21 mouse cellular contexts compared by ENCODE assay signal in the genomic region with DNA sequence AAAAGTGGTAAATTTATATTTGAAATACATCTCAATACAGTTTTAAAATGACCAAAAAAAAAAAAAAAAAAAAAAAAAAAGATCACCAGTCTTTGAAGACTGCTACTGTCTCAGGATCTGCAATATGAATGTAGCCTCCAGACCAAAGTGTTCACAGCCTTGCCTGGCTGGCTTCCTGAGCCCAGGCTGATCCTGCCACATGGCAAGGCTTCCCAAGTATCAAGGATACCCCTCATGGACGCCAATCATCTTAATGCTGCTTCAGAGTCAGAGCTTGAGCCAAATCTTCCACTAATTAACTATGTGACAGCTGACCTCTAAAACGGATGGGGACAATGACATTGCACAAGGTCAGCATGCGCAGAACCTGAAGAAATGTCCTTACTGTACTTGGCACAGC. TPM values are rescaled to one million over a fixed set of nuclear protein-coding genes. Genes with fewer than 3 reads are reported as not detected.
A peak's percentile ranks its signal among the peaks of the same experiment; 100 is the strongest.
DNase-seq lines count a peak whose midpoint lies in the region; ATAC-seq and TF ChIP-seq lines count a peak whose summit lies in the region.
"Had no signal": no experiment of that assay in that cellular context is flagged by ENCODE, and none has a peak within 500 bp of the region (broad histone marks: within the 10 kb centered on the region; RNA-seq: fewer than 3 reads in every experiment).

No protein-coding gene starts in this region.

- no peaks in the 10 kb centered on the region for H3K27me3 ChIP-seq in hindbrain, postnatal 0 days (ENCODE audit: insufficient read depth, low read length)
- no peaks in the 10 kb centered on the region for H3K27me3 ChIP-seq in hindbrain, embryonic 11.5 days (ENCODE audit: control insufficient read depth, insufficient read depth, low read length)
- H3K27me3 ChIP-seq in megakaryocyte, embryonic 14.5 days (replicated peaks), result no peaks in the 10 kb centered on the region
- H3K27me3 ChIP-seq: embryonic facial prominence, embryonic 13.5 days; embryonic facial prominence, embryonic 15.5 days; forebrain, embryonic 12.5 days had no signal

- no peaks in the 10 kb centered on the region for H3K36me3 ChIP-seq in hindbrain, postnatal 0 days (ENCODE audit: insufficient read depth, low read length)
- H3K36me3 ChIP-seq in hindbrain, embryonic 11.5 days (ENCODE audit: control insufficient read depth, insufficient read depth, low read length), result no peaks in the 10 kb centered on the region
- H3K36me3 ChIP-seq in megakaryocyte, embryonic 14.5 days (replicated peaks; ENCODE audit: low read length), result no peaks in the 10 kb centered on the region
- H3K36me3 ChIP-seq: embryonic facial prominence, embryonic 13.5 days; embryonic facial prominence, embryonic 15.5 days; forebrain, embryonic 10.5 days; forebrain, embryonic 12.5 days had no signal

- H3K27ac ChIP-seq in hindbrain, postnatal 0 days, result no peak overlapping the region
- no peak overlapping the region for H3K27ac ChIP-seq in hindbrain, embryonic 11.5 days (ENCODE audit: low read depth, low read length)
- H3K27ac ChIP-seq: embryonic facial prominence, embryonic 13.5 days; embryonic facial prominence, embryonic 15.5 days; forebrain, embryonic 10.5 days; forebrain, embryonic 12.5 days had no signal

- TF ChIP-seq CTCF in hindbrain, postnatal 0 days (IDR thresholded peaks at IDR 0.05; ENCODE audit: low read depth), result no peak

- WGBS in hindbrain, postnatal 0 days, result 74% methylated on average over 3 of the region's 3 CpGs
- WGBS in hindbrain, embryonic 11.5 days, result 82% methylated on average over 3 of the region's 3 CpGs

- H3K4me2 ChIP-seq in hindbrain, postnatal 0 days (ENCODE audit: low read depth, low read length), result no peak overlapping the region
- no peak overlapping the region for H3K4me2 ChIP-seq in hindbrain, embryonic 11.5 days (replicated peaks; ENCODE audit: low read depth, low read length)
- H3K4me2 ChIP-seq: embryonic facial prominence, embryonic 13.5 days; embryonic facial prominence, embryonic 15.5 days; forebrain, embryonic 12.5 days had no signal

- H3K4me3 ChIP-seq in hindbrain, postnatal 0 days (ENCODE audit: low read length), result no peak overlapping the region
- no peak overlapping the region for H3K4me3 ChIP-seq in hindbrain, embryonic 11.5 days (ENCODE audit: low read depth, low read length)
- H3K4me3 ChIP-seq in megakaryocyte, embryonic 14.5 days (replicated peaks), result peak overlapping the region; percentile 16
- H3K4me3 ChIP-seq: embryonic facial prominence, embryonic 13.5 days; embryonic facial prominence, embryonic 15.5 days; erythroblast, embryonic 14.5 days; forebrain, embryonic 10.5 days; forebrain, embryonic 12.5 days had no signal

- no peak overlapping the region for H3K9ac ChIP-seq in hindbrain, postnatal 0 days (replicated peaks; ENCODE audit: low read length)
- H3K9ac ChIP-seq in hindbrain, embryonic 11.5 days (ENCODE audit: low read depth, low read length), result no peak overlapping the region
- H3K9ac ChIP-seq: embryonic facial prominence, embryonic 13.5 days; embryonic facial prominence, embryonic 15.5 days; forebrain, embryonic 12.5 days had no signal

- no peak for ATAC-seq in hindbrain, postnatal 0 days
- ATAC-seq in hindbrain, embryonic 11.5 days (ENCODE audit: low FRiP score), result no peak
- ATAC-seq in megakaryocyte, adult 5-6 weeks (ENCODE audit: poor library complexity, severe bottlenecking), result no peak
- ATAC-seq: forebrain, embryonic 14.5 days; forebrain, embryonic 16.5 days had no signal

- H3K4me1 ChIP-seq in hindbrain, postnatal 0 days (ENCODE audit: insufficient read depth, low read length), result 0 out of 2 replicates have a peak, but pooled peaks cover 4% of the 10 kb centered on the region
- no peaks in the 10 kb centered on the region for H3K4me1 ChIP-seq in hindbrain, embryonic 11.5 days (replicated peaks; ENCODE audit: control insufficient read depth, insufficient read depth, low read length)
- H3K4me1 ChIP-seq in megakaryocyte, embryonic 14.5 days, result peaks cover 78% of the 10 kb centered on the region

- H3K9me3 ChIP-seq in hindbrain, postnatal 0 days (ENCODE audit: low read length), result no peaks in the 10 kb centered on the region
- no peaks in the 10 kb centered on the region for H3K9me3 ChIP-seq in hindbrain, embryonic 11.5 days (ENCODE audit: control insufficient read depth, low read length)
- H3K9me3 ChIP-seq in megakaryocyte, embryonic 14.5 days, result no peaks in the 10 kb centered on the region
- H3K9me3 ChIP-seq: embryonic facial prominence, embryonic 13.5 days; embryonic facial prominence, embryonic 15.5 days; forebrain, embryonic 10.5 days; forebrain, embryonic 12.5 days had no signal

- peak; percentile 62 to 67 for DNase-seq in cerebellum, postnatal 14 days
- DNase-seq in cerebellum, adult 11-12 months, result no peak
- peak; percentile 30 for DNase-seq in hindbrain, postnatal 0 days (ENCODE audit: low spot score)
- DNase-seq in hindbrain, embryonic 11.5 days (ENCODE audit: low spot score), result no peak
- DNase-seq in retina, postnatal 1 day, result peak; percentile 39
- no peak for DNase-seq in retina, embryonic 14.5 days (ENCODE audit: low spot score)
- DNase-seq: adrenal gland, adult 2 months; adrenal gland, postnatal 10 days; adrenal gland, postnatal 25 days; cerebellum, adult 11 months; cerebellum, adult 9-10 months; embryo, embryonic 11 days had no signal

RNA-seq across cellular contexts. Expression of gene Chchd6, which starts 3.9 kb away (rescaled TPM):
- 102 and 105 TPM in 2 replicates for total RNA-seq in hindbrain, postnatal 0 days (2014; rRNA removed)
- 165 and 180 TPM in 2 replicates for polyA plus RNA-seq in hindbrain, postnatal 0 days (2015; fragmentation: Nextera tagmentation; extraction: Ambion mirVana)
- polyA plus RNA-seq in hindbrain, embryonic 11.5 days (2014; fragmentation: Nextera tagmentation; extraction: Ambion mirVana), result 86.2 and 91.2 TPM in 2 replicates
- 31.1 and 42.5 TPM in 2 replicates for polyA plus RNA-seq in megakaryocyte, embryonic 14.5 days (2012; ENCODE audit: insufficient read depth, low replicate concordance)
- total RNA-seq in megakaryocyte, adult 5-6 weeks (2015), result 5.9 and 7.1 TPM in 2 replicates
- 1.3 and 1.5 TPM in 2 replicates for total RNA-seq in megakaryocyte, adult 5-6 weeks (2017)

RNA-seq across cellular contexts. Expression of gene Txnrd3, which starts 52.3 kb away (rescaled TPM):
- 15.0 and 17.6 TPM in 2 replicates for total RNA-seq in hindbrain, postnatal 0 days (2014; rRNA removed)
- 17.4 and 18.8 TPM in 2 replicates for polyA plus RNA-seq in hindbrain, postnatal 0 days (2015; fragmentation: Nextera tagmentation; extraction: Ambion mirVana)
- 11.0 and 15.0 TPM in 2 replicates for polyA plus RNA-seq in hindbrain, embryonic 11.5 days (2014; fragmentation: Nextera tagmentation; extraction: Ambion mirVana)
- 1.4 TPM in 1 of 2 replicates, not detected in the other for polyA plus RNA-seq in megakaryocyte, embryonic 14.5 days (2012; ENCODE audit: insufficient read depth, low replicate concordance)
- 0.11 and 1.1 TPM in 2 replicates for total RNA-seq in megakaryocyte, adult 5-6 weeks (2015)
- 0.49 and 1.5 TPM in 2 replicates for total RNA-seq in megakaryocyte, adult 5-6 weeks (2017)
- polyA plus RNA-seq: erythroblast, embryonic 14.5 days had no signal

Comparison
In these comparisons a context has a peak if more than half of its experiments do, and no peak if none do; other contexts are left out.
1. DNase-seq: peak in cerebellum, postnatal 14 days (2 of 2), hindbrain, postnatal 0 days (single experiment) and retina, postnatal 1 day (single experiment); none in cerebellum, adult 11-12 months (single experiment), hindbrain, embryonic 11.5 days (single experiment) and retina, embryonic 14.5 days (single experiment).